Mouse (Mus musculus): ENCODE results near the gene Ddx49.

Gene Ddx49

DNA sequence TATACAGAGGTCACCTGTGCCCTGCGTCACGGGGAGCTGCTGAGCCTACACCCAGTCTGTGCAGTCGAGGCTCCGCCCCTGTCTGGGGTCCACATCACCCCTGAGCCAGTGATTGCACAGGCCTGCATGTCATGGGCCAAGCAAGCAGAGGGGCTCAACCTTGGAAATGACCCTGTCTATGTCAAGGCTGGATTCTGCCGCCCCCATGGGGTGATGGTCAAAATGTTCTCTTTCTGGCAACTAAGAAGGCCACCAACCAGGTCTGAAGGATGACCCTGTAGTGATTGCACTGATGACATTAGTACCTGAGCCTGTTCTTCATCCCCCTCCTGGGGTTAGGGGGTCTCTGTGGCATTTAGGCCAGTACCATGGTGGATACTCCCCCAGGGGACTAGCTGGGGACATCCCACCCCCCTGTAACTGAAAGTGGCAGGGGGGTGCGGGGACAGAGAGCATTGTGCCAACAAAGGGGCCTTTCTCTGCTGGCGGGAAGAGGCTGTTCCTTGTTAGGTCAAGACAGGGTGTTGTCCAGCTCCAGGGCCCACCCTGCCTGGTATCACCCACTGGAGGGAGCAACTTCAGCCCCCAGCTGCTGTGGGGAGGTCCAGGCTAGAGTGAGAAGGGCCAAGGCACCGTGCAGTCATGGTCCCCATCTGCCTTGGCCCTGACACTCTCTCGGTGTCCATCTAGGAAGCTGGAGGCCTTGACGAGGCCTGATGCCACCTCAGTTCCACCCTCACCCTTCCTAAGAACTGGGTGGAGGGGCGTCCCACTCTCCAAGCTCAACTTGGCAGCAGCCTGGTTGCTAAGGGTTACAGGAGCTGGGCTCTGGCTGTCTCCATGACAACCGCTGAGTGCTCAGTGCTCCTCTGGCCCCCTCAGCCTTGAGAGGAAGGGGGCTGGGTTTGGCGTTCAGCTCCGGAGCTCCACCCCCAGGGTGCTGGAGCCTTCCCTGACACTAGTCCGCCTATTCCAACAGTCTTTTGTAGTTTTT lies 14.5 kb upstream of the Ddx49 start:
- peak; percentile 62 for DNase-seq (ENCODE audit: low read depth, low spot score)

DNA sequence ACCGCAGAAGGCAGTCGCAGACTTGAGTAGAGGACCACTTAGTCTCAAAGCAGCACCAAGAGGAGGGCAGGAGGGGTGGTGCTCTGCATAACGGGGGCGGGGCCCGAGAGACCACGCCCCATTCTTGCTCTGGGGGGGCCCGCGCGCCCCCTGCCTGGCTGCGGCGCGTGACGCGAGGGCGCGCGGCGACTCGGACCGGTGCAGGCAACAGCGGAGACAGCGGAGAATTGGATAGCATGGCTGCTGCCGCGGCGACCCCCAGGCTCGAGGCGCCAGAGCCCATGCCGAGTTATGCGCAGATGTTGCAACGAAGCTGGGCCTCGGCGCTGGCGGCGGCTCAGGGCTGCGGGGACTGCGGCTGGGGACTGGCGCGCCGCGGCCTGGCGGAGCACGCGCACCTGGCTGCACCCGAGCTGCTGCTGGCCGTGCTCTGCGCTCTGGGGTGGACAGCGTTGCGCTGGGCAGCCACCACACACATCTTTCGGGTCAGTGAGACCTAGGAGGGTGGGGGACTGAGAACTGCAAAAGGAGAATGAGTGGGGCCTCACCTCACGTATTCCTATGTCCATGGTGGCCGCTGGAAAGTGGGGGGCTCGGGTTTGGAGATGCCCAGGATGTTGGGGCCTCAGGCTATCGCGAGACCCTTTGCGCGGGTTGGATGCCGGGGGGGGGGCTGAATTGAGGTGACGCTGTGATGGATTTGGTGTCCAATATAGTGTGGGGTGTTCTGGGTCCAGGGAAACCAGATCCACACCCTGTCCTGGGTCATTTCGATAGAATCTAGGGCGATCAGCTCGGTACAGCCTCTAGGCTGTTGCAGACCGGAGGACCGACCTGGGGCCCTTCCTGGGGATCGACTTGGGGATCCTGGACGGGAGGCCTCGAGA lies 13.6 kb upstream of the Ddx49 start, which contains the start of gene Cers1:
Cers1 (plus strand) TSS at position 152 of the 887 bp plus-strand sequence.
- DNase-seq (ENCODE audit: low read depth, low spot score) = no peak

- no peak for DNase-seq (ENCODE audit: low read depth, low spot score)
Measured at GRCm38 (mm10) chr8:70313399-70313798, 11.1 kb upstream of the Ddx49 start.

GRCm38 (mm10) chr8:70309311-70309710 lies 7.0 kb upstream of the Ddx49 start:
- no peak for DNase-seq (ENCODE audit: low read depth, low spot score)

GRCm38 (mm10) chr8:70302901-70303300 lies 612 bp upstream of the Ddx49 start:
- DNase-seq (ENCODE audit: low read depth, low spot score) = no peak

DNA sequence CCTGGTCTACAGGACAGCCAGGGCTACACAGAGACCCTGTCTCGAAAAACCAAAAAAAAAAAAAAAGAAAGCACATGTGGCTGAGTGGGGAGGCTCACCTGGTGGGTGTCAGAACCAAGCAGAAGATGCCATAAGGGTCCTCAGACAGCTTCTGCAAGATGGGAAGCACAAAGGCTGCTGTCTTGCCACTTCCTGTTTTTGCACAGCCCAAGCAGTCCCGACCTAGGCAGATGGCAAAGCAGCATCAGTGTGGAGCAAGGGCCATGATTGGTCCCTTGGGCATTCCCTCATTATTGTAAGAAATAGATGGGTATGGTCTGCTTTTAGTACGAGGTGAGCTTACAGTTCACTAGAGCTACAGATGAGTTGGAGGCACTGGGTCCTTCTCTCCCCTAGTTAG lies 1.4 kb downstream of the Ddx49 start:
- no peak for DNase-seq (ENCODE audit: low read depth, low spot score)

- DNase-seq (ENCODE audit: low read depth, low spot score) = no peak
Measured at GRCm38 (mm10) chr8:70293988-70294405, 8.3 kb downstream of the Ddx49 start.

- no peak for DNase-seq (ENCODE audit: low read depth, low spot score)
Measured at GRCm38 (mm10) chr8:70286737-70287136, 15.6 kb downstream of the Ddx49 start.

DNA sequence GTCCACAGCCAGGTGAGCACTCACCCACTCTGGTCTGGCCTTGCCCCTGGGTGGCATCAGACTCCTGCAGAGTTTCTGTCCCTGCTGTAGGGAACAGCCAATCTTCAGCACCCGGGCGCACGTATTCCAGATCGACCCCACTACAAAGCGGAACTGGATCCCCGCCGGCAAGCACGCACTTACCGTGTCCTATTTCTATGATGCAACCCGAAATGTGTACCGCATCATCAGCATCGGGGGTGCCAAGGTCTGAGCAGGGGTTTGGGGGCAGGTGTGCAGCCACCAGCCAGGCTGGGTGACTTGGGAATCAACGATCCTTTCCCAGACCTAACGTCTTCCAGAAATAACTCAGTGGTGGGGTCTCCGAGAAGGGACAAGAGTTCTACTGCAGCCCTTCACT lies 17.0 kb downstream of the Ddx49 start:
- no peak for DNase-seq (ENCODE audit: low read depth, low spot score)

DNA sequence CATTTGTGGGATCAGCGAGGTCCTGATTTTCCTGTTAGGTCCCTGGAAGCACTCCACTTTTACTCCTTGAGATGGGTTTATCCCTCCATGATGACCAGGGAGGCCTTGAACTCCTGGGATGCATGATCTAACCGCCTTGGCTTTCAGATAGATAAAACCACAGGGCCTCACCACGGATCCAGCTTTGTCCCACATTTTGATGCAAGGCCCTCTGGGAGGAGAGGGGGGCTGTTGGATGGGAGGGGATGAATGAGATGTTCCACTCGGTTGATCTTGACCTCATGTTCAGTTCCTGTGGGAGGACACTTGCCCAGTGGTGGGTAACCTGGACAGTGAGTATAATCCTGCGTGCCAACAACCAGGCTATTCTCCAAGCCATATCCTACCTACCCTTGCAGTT lies 17.9 kb downstream of the Ddx49 start:
- no peak for DNase-seq (ENCODE audit: low read depth, low spot score)

GRCm38 (mm10) chr8:70283136-70284077 lies 18.9 kb downstream of the Ddx49 start:
- no peak for DNase-seq (ENCODE audit: low read depth, low spot score)

GRCm38 (mm10) chr8:70282603-70283135 lies 19.6 kb downstream of the Ddx49 start, which contains the start of gene Homer3:
TSS of gene Homer3 (plus strand) at chr8:70282827.
- peak; percentile 97 for DNase-seq (ENCODE audit: low read depth, low spot score)

- no peak for DNase-seq (ENCODE audit: low read depth, low spot score)
Measured at GRCm38 (mm10) chr8:70281001-70281400, 21.3 kb downstream of the Ddx49 start.

DNA sequence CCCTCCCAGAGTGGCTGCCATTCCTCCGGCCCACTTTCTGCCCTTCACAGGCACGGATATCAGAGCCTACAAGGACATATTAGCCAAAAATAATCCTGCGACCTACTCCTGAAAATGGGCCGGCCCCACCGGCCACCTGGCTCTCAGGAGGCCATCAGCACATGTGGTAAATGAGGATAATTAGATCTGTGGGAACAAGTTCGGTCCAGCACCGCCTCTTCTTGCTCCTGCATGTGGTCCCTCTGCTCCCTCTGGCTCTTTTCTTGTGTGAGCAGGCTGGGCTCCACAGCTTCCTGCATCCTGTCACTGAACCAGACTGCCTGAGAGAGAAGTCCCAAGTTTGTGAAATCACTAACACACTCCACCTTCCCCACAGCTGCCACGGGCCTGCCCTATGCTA lies 23.0 kb downstream of the Ddx49 start:
- no peak for DNase-seq (ENCODE audit: low read depth, low spot score)

DNA sequence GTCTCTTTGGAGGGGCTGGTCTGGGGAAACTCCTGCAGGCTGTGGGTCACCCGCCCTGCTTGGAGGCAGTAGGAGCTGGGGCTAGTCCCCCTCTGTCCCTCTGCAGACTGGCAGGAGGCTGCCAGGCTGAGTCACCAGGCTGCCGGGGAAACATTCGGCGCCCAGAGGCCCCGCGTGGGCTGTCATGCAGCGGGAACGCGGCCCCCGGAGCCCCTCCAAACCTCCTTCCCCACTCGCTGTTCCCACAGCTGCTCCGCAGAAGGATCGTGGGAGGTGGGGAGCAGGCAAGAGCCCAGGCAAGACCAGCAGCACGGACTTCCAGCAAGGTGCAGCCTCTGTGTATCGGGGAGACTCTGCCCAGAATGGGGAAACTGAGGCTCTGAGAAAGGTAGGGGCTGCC lies 24.1 kb downstream of the Ddx49 start:
- DNase-seq (ENCODE audit: low read depth, low spot score) = no peak

DNA sequence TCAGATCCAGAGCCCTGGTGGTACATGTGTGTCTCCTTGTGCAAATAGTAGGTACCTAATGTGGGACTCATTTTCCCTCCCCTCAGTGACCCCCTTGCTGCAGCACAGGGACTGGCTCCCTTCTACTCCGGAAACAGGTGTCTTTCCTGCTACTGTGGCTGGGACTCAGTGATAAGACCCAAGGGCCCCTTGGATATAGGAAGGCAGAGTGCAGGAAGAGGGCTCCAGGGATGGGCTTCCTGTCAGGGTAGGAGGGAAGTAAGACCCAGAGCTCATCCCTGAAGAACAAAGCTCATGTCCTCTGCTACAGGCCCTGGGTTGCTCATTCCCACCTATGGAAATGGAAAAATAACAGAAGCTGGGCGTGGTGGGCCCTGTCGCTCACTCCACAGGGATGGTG lies 25.8 kb downstream of the Ddx49 start:
- no peak for DNase-seq (ENCODE audit: low read depth, low spot score)

- DNase-seq (ENCODE audit: low read depth, low spot score) = no peak
Measured at GRCm38 (mm10) chr8:70274350-70274749, 27.9 kb downstream of the Ddx49 start.

DNA sequence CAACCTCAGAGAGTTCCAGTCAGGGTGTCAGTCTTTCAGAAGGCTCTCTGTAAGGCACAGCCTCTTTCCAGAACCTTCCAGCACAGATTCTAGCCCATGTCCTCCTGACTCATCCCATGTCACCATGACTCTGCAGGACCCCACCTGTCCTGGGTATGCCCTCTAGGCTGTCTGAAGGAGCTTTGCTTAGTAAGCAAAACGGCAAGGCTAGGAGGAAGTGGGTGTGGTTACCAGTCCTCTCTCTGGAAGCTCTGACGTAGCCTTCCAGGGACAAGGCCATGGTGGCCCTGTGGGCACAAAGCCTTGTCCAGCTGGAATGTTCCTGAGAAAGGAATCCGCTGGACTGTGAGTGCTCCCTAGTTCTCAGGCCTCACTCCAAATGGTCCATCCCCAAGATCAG lies 29.3 kb downstream of the Ddx49 start:
- no peak for DNase-seq (ENCODE audit: low read depth, low spot score)

DNA sequence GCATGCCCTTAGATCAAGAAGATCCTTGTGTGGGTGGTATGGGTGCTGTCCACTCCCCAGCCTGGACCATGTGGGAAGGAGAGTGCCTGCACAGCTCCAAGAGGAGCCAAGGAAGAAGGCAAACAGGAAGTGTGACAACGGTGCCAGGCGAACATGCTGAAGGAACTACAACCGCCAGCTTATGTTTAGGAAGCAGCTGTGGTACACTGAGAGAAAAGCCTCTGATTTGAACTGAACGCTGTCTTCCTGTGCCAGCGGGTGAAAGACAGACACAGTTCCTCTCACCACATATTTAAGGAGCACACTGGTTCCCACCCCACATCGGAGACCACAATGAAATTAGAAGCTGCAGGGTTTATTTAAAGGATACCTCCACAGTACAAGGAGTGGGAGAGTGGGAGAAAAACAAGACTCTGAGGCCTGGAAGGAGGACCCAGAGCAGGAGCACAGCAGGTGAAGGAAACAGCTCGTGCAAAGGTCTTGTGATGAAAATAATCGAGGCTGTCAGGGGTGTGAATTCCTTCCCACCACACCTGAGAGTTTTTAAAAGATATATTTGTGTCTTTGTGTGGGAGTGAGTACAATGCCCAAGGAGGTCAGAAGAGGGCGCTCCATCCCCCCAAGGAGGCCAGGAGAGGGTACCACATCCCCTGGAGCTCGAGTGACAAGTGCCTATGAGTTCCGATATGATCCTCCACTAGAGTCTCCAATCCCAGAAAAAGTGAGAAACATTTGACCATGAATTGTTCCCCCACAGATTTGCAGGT lies 33.3 kb downstream of the Ddx49 start:
- no peak for DNase-seq (ENCODE audit: low read depth, low spot score)

DNA sequence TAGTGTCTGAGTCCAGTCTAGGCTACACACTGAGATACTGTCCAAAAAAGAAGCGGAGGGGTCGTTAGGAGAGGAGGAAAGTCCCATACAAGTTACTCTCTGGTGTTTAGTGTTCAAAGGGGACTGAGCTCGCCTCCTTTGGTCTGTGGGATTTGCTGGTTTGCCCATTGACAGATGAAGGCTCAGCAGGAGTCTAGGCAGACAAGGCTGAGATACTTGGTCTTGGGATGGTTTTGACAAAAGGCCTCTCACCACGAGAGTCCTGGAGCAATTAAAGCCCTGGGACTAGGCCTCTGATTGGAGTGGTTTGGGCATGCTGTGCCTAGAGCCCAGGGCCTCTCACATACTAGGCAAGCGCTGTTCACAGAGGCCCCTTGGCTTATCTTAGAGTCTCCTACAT lies 34.0 kb downstream of the Ddx49 start:
- DNase-seq (ENCODE audit: low read depth, low spot score) = no peak

Data from WW6 (cell line).